Mouse (Mus musculus) kidney, postnatal 14 days (tissue): Measurements from ENCODE around the gene Fhl4.
A peak's percentile ranks its signal among the peaks of the same experiment; 100 is the strongest.

Source experiments
- DNase-seq: peaks from one replicate; pipeline ENCODE4 v3.0.0; 2022; ENCODE audit warnings: mixed read lengths

Gene Fhl4

GRCm38 (mm10) chr10:85102247-85103084 lies at the start of gene Fhl4, which contains the start of gene Tmem263:
Gene Fhl4, minus strand, starts transcription at chr10:85102495.
Gene Tmem263, plus strand, starts transcription at chr10:85102627.
- DNase-seq: peak; percentile 92

- DNase-seq: no peak
These were observed 46.9 kb upstream of the Fhl4 start for GRCm38 (mm10) chr10:85149226-85149625.

DNA sequence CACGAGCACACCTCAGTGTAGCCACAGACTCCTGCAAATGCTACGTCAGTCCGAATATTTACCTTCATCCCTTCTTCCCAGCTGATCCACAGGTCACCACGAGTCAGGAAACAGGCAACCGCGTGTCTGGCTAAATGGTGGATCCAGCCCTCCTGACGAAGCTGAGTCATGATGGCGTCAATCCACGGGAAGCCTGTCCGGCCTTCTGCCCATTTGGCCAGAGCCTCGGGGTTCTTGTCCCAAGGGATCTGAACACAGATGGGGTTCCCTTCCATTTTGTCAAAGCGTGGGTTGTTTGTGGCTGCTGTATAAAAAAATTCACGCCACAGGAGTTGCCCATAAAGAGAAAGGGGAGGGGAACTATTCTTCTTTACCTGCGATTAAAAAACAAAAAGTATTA lies 44.0 kb upstream of the Fhl4 start:
- DNase-seq: no peak

- no peak for DNase-seq
These were observed 39.2 kb upstream of the Fhl4 start for GRCm38 (mm10) chr10:85141465-85141864.

DNA sequence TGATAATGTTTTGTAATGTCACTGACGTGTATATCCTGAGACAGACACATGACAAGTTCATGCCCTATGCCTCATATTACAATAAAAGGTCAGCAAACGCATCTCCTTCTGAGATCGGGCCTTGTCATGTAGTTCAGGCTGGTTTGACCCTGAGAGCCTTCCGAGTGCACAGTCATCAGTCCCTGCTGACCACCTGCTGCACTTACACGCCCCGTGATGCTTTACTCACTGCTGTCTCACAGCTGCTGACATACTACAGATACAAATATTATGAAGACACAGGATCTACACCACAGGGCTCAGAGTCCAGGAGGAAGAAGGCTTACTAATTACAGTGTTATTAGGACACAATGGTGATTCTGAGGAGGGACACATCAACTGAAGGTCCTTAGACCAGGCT lies 34.3 kb upstream of the Fhl4 start:
- DNase-seq: no peak

DNA sequence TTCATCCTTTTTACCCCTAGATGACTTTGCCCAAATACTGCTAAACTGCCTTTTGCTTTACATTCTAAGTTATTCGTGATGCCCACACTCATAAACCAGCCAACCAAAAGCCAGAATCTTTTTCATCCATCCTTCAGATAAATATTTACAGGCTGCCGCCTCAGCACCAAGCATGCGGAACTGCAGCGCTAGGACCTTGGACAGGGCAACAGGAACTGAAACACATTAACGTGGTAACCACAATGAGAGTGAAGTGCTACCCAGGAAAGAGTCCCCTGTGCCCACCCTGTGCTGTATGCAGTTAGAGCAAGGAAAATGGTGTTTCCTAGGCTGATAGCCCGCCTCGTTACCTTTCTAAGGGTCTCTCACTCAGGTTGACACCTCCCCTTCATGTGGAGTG lies 26.2 kb upstream of the Fhl4 start:
- DNase-seq: peak; percentile 46

- peak; percentile 96 for DNase-seq
These were observed 25.3 kb upstream of the Fhl4 start, which contains the start of gene Mterf2 for GRCm38 (mm10) chr10:85127395-85128287. Gene Mterf2, minus strand, starts transcription at chr10:85128027.

DNA sequence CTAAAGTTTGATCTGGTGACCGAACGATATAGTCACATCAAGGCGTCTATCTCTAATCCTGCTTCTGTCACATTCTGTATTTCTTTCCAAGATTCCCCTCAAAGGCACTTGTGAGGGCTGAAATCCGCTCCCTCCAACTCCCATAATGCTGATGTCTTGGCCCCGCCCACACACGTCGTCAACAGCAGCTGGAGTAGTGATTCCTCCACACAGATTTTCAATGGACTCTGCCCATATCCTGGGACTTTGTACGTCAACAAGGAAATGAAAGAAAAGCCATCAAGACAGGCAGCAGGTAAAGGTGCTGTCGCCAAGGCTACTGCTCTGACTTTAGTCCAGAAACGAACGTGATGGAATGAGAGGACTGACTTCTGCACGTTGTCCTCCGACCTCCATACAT lies 22.9 kb upstream of the Fhl4 start:
- DNase-seq: no peak

- no peak for DNase-seq
These were observed 12.1 kb upstream of the Fhl4 start for GRCm38 (mm10) chr10:85114409-85114808.

GRCm38 (mm10) chr10:85103085-85103885 lies 990 bp upstream of the Fhl4 start:
- peak; percentile 42 for DNase-seq

- DNase-seq: peak; percentile 24
These were observed 454 bp downstream of the Fhl4 start for GRCm38 (mm10) chr10:85101841-85102240.

DNA sequence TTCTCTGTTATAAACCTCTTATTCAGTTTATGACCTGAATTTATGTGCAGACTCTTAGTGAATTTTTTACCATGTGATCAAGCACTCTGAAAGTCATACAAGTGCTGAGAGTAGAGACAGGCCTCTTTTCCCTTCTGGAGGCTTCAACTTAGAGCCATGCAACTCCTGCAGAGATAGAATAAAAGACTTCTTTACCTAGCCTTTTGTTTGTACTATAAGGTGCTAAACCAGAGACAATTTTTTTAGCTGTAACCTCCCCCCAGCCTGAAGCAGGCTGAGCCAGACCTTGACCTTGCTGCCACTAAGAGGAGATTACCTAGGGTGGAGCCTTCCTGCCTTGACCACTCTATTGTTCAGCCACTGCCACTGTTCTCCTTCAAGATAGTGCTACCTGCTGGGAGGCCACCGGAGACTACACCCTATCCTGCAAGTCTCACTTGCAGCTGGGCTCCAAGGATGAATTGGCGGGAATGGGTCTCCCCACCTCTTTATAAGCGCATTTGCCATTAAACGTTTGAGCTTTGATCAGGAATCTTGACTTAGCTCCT lies 30.6 kb downstream of the Fhl4 start:
- no peak for DNase-seq

DNA sequence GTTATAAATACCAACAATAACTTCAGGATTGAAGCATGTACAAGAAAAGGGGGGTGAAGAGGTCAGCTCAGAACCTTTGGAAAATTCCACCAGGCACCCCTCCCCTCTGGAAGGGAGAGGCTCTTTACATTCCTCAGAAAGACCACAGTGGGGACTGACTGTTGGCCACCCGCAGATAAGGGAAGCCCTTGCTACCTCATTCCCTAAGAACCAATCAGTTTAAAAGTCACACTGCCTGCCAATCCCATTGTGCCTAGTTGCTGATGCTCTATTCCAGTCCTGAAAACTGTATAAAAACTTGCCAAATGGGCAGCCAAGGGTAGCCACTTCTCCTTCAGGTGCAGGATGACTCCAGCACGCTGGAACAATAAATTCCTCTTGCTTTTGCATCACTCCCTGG lies 47.4 kb downstream of the Fhl4 start:
- DNase-seq: no peak

- DNase-seq: no peak
These were observed 49.8 kb downstream of the Fhl4 start for GRCm38 (mm10) chr10:85052451-85052850.

GRCm38 (mm10) chr10:85050668-85051208 lies 51.6 kb downstream of the Fhl4 start:
- DNase-seq: no peak

DNA sequence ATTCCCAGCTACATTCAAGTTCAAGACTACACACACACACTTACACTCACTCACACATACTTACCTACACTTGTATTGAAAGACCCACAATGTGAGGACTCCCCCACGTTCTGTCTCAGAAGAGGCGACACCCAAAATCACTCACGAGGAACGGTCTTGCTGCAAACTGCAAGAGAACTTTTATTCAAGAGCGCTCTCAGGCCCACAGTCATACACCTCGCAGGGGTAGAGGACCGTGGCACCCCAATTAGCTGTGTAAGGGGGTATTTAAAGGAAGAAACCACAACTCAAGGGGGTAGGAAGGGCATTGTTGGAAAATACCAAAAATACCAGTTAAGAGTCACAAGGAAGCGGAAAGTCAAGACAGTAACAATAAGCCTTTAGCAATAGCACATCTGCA lies 54.3 kb downstream of the Fhl4 start:
- no peak for DNase-seq

DNA sequence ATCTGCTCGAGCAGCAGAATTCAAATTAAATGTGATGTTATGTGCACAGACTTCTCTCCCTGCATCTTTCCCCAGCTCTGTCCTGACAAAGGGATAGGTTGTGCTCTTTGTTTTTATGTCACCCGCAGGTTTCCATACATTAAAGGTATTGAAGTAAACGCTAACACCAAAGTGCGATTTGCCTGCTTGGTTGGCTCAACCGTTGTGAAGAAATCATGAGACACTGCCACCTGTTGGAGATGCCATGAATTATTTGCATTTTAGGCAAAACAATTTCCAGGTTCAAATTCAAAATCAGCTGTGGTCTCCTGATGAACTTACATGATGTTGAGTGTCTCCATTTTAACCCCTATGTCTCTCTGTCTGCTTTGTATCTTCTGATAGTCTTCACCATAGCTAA lies 55.7 kb downstream of the Fhl4 start:
- peak; percentile 34 for DNase-seq
